Mouse (Mus musculus): ENCODE results near the gene Cd81.

The Cd81 gene

DNA sequence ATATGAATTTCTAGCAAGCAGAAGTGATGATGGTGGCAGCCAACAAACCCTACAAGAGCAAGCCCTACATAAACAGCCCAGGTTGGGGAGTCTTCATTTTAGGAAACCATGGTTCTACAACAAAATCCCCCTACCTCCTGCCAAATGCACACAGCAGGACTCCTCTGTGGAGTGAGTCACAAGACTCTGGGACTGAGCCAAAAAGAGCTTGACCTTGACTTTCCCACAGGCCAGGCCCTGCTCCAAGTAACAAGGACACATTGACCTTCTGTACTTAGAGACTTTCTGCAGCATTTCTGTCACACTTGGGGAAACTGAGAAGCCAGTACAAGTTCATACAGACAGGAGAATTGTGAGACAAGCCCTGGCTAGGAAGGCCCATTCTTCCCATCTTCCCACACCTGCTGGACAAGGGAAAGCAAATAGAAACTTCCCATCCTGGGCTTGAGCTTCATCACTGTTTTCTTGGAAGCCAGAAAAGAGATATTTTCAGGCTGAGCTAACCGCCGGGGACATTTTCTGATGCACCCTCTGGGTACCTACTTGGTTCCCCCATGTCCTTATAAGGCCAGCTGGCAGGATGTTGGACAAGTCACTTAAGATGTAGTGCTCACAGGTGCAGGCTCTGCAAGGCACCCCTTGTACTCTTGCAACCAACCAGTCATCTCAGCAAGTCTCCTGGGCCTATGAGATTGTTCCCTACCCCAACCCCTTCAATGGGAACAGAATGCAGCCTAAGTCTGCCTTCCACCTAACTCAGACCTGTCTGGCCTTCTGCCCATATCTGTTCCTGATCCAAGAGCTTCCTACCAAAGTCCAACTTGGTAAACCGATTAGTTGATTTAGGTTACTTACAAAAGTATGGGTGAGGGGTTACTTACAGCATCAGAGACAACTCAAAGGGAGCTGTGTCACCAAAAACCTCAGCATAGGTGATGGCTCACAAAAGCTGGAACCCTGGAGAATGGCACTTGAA, 2.4 kb upstream of the Cd81 start:
- no peak for DNase-seq

DNA sequence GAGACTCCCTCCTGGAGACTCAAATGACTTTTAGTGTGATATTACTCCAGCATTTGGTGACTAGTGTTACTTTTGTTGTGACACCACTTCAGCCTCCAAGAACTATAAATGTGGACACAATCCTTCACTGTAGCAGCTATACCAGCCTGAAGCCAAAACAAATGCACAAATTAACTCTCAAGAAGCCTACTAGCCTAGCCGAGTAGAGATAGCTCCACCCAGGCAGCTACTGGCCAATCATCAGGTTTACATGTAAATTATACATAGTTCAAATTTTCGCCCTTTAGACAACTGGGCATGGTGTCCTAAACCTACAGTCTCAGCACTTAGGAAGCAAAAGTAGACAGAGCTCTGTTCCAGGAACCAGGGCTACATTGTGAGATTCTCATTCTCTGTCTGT, 1.2 kb upstream of the Cd81 start:
- no peak for DNase-seq

DNA sequence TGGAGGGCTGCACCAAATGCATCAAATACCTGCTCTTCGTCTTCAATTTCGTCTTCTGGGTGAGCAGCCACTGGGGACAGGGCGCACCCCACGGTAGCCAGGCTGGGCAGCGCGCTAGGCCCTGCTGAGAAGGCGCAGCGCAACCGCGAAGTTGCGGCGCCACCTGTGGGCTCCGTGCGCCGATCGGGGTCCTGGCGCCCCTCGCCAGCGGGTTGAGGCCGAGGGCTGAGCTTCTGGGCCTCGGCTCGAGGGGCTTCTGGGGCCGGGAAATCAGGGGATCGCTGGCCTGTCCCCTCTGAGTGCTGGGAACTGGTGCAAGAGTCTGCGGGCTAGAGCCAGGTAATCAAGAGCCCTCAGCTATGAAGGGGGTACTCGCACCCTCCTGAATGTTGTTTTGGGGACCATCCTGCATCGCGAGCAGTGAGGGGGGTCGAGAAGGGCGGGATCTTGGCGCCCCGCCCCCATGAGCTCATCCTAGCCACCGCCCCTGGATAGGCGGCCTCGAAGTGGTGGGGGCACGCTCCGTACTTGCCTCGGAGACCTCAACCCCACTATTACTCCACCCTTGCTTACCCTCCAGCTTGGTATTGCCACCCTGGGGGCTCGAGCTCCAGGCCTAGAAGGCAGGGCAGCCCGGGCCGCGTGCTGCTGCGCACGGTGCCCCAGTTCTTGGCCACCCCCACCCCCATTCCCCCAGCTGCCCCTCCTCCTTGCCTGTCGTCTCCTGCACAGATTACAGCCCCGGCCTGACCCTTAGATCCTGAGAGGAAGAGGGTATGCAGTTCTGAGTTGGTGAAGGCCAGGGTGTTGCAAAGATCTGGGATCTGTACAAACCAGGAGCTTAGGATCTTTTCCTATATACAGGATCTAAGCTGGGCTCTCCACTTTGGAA, 715 bp downstream of the Cd81 start:
- DNase-seq, result no peak

GRCm38 (mm10) chr7:143053961-143054611, 1.5 kb downstream of the Cd81 start:
- no peak for DNase-seq

GRCm38 (mm10) chr7:143054612-143054965, 2.0 kb downstream of the Cd81 start:
- no peak for DNase-seq

DNA sequence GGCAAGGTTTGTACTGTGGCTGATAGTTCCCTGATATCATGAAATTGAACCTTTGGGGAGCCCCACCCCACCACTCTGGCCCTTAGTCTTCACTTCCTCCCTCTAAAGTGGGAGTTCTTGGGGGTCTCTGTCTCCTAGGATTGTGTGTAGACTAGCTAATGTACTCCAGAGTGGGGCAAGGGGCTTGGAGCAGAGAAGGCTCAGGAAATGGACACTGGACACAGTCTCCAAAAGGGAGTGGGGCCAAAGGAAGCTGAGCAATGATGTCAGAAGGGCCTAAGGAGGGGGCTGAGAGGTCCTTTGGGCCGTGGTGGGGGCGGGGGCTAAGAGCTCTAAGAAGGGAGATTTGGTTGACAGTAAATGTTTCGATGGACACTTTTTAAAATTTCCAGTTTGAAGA, 2.5 kb downstream of the Cd81 start:
- DNase-seq, result no peak

- DNase-seq, result no peak
Measured at GRCm38 (mm10) chr7:143055499-143056186, 3.1 kb downstream of the Cd81 start.

DNA sequence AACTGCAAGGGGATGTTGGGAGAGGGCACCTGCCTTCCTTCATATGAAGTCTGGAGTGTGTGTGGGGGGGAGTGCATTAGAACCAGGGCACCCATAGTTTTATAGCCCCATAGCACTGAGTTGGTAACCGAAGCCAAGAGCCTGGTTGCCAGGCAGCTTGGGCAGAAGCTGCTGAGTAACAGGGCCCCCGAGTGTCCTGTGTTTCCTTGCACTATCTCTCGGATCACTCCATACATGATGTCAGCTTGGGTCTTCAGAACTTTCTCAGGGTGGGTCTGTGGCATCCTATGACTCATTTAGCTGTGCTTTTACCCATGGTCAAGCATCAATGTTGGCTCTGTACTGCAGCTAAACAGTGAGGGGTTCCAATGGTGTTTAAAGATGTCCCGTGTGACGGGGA, 4.5 kb downstream of the Cd81 start:
- no peak for DNase-seq

- no peak for DNase-seq
Measured at GRCm38 (mm10) chr7:143057667-143058220, 5.2 kb downstream of the Cd81 start.

DNA sequence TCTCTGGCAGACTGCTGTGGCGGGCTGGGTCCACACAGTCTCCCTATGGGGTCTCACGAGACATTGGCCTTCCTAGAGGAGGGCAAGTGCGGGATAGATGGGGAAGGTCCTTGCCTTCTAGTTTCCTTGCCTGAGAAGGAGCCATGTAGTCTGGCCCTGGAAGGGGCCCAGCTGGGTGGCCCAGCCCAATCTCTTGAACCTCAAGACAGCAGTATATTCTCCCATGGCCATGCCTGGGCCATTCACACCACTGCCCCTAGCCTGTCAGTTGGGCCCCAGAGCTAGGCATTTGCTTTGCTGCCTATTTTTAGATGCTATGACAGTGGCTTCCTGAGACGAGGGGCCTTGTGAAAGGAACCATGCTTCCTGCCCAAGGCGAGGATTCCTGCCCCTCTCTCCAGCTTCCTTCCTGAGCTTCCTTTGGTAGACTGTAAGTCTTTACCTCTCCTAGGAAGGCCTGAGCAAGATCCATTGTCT, 5.7 kb downstream of the Cd81 start:
- no peak for DNase-seq

GRCm38 (mm10) chr7:143059202-143059870, 6.8 kb downstream of the Cd81 start:
- no peak for DNase-seq

- no peak for DNase-seq
Measured at GRCm38 (mm10) chr7:143062704-143063103, 10.2 kb downstream of the Cd81 start.

DNA sequence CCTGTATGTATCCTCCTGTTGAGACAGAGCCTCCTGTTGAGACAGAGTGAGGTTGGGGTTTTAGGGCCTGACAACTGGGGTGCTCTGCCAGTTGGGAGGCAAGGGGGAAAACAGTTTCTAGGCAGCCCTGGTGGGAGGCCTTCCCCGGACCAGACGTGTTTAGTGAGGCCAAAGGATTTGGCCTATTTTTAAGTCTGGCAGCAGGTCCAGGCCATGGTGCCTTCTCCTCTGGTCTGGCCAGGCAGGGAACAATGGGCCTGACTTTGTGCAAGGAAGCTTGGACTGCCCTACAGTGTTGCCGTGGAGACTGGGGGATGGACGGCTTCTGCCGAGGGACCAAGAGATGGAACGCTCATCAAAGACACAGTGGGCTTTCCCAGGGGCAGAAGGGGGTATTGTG, 11.7 kb downstream of the Cd81 start:
- no peak for DNase-seq

- DNase-seq, result no peak
Measured at GRCm38 (mm10) chr7:143065692-143066091, 13.2 kb downstream of the Cd81 start.

DNA sequence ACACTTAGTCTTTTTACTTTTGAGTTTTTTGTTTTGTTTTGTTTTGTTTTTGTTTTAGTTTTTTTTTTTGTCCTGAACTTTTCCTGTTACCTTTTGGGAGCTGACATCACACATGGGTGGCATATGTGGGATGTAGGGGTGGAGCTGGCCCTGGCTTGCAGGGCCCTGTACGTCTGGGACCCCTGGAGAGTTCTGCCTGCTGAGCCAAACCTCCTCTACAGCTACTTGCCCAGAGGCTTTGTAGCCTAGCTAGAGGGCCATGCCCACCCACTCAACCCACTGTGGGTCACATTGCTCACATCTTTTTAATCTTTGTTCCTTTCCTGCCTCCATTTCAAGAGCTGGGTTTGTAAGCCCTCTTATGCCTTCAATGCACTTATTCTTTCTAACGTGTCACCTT, 14.9 kb downstream of the Cd81 start:
- no peak for DNase-seq

DNA sequence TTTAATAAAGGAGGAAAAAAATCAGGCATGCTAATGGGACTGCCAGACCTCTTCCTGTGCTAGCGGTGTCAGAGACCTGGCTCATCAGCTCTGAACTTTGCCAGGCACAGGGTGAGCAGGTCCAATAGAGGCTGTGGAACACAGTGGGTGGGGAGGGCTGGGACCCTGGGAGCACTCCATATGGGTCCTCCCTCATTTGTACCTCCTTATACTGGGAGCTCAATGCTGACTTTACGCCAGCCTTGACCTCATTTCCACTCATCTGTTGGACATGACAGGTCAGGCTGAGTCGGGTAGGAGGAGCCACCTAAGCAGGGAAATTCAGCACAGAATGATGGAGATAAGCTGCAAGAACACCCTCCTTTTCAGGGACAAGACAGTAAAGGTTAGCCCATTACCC, 15.4 kb downstream of the Cd81 start:
- DNase-seq, result no peak

DNA sequence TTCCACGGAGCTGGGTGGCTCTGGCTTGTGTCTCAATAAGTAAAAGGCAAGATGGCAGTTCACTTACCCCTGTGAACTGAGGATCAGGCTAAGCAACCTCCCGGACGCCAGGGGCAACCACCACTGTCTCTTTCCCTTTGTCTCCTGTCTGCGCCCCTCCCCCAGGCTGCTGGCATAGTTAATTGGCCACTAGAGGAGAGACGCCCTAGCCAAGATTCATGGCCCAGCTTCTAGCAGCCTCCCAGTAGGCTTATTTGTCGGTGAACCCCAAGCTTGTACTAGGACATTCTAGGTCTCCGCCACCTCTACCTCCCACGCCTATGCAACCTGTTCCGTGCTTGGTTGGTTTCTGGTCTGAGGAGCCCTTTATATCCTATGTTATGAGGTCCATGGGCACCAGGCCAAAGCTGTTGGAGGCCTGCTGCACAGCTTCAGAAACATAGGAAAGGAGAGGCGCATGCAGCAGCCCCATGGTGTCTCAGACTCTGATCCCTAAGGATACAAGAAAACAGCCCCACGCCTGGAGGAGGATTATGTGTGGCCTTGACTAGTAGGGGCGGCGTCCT, 15.9 kb downstream of the Cd81 start:
- DNase-seq, result peak; percentile 70

- peak; percentile 100 for DNase-seq
Measured at GRCm38 (mm10) chr7:143068882-143069591, 16.5 kb downstream of the Cd81 start, which contains the start of gene Tssc4. Gene Tssc4, plus strand, starts transcription at chr7:143069249.

DNA sequence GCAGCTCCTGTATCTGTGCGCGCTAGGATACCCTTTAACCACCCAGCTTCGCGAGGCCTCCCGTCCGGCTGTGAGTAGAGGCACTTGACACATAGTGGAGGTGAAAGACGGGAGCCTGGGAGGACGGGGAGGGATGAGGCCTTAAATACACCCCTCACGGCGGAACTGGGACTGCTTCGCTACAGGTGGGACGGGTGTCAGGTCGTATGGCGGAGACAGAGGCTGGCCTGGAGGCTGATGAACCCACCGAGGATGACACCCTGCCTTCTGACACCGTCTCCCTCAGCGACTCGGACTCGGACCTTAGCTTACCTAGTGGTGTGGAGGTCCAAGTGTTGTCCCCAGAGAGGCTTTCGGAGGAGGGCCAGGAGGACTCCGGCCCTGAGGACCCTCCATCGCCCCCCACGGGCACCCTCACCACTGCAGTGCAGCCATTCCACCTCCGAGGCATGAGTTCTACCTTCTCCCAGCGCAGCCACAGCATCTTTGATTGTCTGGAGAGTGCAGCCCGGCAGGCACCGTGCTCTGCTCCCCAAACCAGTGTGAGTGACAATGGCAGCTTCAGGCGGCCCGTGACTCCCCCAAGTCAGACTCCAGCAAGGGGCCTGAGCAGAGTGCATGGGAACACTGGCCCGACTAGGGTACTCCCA, 17.3 kb downstream of the Cd81 start:
- DNase-seq, result no peak

DNA sequence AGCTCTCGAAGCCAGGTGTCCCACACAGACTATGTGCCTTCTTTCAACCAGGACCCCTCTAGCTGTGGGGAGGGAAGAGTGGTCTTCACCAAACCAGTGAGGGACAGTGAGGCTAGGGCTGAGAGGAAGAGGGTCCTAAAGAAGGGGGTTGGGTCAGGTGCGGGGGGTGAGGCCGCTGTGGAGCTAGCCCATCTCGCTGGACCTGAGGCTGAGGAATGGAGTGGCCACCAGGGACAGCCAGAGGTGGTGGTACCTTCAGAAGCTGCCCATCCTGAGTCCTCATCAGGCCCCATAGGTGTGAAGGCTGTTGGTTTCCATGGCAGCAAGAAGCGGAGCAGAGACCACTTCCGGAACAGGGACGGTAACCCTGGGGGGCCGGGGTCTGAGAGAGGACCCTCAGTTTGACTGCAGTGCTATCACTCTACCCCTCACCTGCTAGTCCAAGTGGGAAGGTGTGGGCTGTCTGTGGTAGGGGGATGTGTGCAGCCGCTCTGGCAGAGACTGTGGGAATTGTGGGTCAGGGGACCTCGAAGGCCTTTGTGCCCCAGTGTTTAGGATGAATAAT, 18.0 kb downstream of the Cd81 start:
- no peak for DNase-seq
